In genomic region chr9:20726859-20727600, GRCm38 (mm10) we compare ENCODE assay signal across 8 mouse cellular contexts. TPM values are rescaled to one million over a fixed set of nuclear protein-coding genes. Genes with fewer than 3 reads are reported as not detected.
DNase-seq lines count a peak whose midpoint lies in the region; ATAC-seq and TF ChIP-seq lines count a peak whose summit lies in the region.

No protein-coding gene starts in this region.

- ATAC-seq in heart, embryonic 13.5 days (ENCODE audit: extremely low read depth, insufficient number of reproducible peaks, low FRiP score, low TSS enrichment), result peak; percentile 34; the same call in 1 of the 2 replicates
- ATAC-seq in limb, embryonic 13.5 days (ENCODE audit: low FRiP score, low read depth), result 0 out of 2 replicates have a peak, but pooled peaks have one; percentile 20

- no peaks in the 10 kb centered on the region for H3K36me3 ChIP-seq in thymus, adult 2 months (ENCODE audit: control insufficient read depth, insufficient read depth, low read length)
- no peaks in the 10 kb centered on the region for H3K36me3 ChIP-seq in heart, embryonic 13.5 days
- no peaks in the 10 kb centered on the region for H3K36me3 ChIP-seq in limb, embryonic 13.5 days

- H3K9ac ChIP-seq in heart, embryonic 13.5 days, result peak overlapping the region; percentile 75
- peak overlapping the region; percentile 62 for H3K9ac ChIP-seq in limb, embryonic 13.5 days

- H3K27me3 ChIP-seq in thymus, adult 2 months (ENCODE audit: control insufficient read depth, insufficient read depth, low read length), result peaks cover 28% of the 10 kb centered on the region
- peaks cover 94% of the 10 kb centered on the region for H3K27me3 ChIP-seq in heart, embryonic 13.5 days (replicated peaks)
- H3K27me3 ChIP-seq in limb, embryonic 13.5 days, result peaks cover 76% of the 10 kb centered on the region

- H3K27ac ChIP-seq in gastrocnemius, adult 2 months, result peak overlapping the region; percentile 35
- H3K27ac ChIP-seq in thymus, adult 2 months (ENCODE audit: control insufficient read depth, insufficient read depth, low read length), result no peak overlapping the region
- no peak overlapping the region for H3K27ac ChIP-seq in heart, embryonic 13.5 days (replicated peaks)
- H3K27ac ChIP-seq in limb, embryonic 13.5 days, result no peak overlapping the region

- WGBS in thymus, adult 2 months, result 3% methylated on average over 54 of the region's 54 CpGs
- WGBS in heart, embryonic 13.5 days, result 0% methylated on average over 49 of the region's 54 CpGs
- WGBS in limb, embryonic 13.5 days, result under 1% methylated on average over 53 of the region's 54 CpGs

- peaks cover 13% of the 10 kb centered on the region for H3K4me1 ChIP-seq in thymus, adult 2 months (replicated peaks; ENCODE audit: control insufficient read depth, insufficient read depth, low read length)
- H3K4me1 ChIP-seq in heart, embryonic 13.5 days, result peaks cover 20% of the 10 kb centered on the region
- H3K4me1 ChIP-seq in limb, embryonic 13.5 days, result peaks cover 17% of the 10 kb centered on the region

- peak overlapping the region; percentile 81 for H3K4me3 ChIP-seq in gastrocnemius, adult 2 months
- peak overlapping the region; percentile 32; the same call in 1 of the 2 replicates for H3K4me3 ChIP-seq in thymus, adult 2 months (ENCODE audit: control insufficient read depth, insufficient read depth, low read length)
- H3K4me3 ChIP-seq in heart, embryonic 13.5 days, result peak overlapping the region; percentile 59
- peak overlapping the region; percentile 49 for H3K4me3 ChIP-seq in limb, embryonic 13.5 days

- no peak for TF ChIP-seq CTCF in gastrocnemius, adult 2 months (IDR thresholded peaks at IDR 0.05)
- no peak for TF ChIP-seq CTCF in thymus, adult 2 months (IDR thresholded peaks at IDR 0.05; ENCODE audit: borderline replicate concordance, control insufficient read depth, extremely low read depth, insufficient read depth, low read length, poor library complexity)

- intact Hi-C loops in gastrocnemius, adult 2 months (cut with DNase I), result loop anchor here (5.0 to 10.0 kb wide), 2 partner anchors 65 to 262 kb away; partner anchors contain the start of gene Zfp26

- no peak for TF ChIP-seq POLR2A in thymus, adult 2 months (IDR thresholded peaks at IDR 0.05; ENCODE audit: control insufficient read depth, extremely low read depth, insufficient read depth, low read length, poor library complexity)

- peak; percentile 52 for DNase-seq in gastrocnemius, adult 2 months
- no peak for DNase-seq in gastrocnemius, adult 18-20 months (ENCODE audit: low spot score)
- DNase-seq in thymus, adult 2 months, result no peak
- DNase-seq in thymus, postnatal 25 days, result no peak
- peak; percentile 48 for DNase-seq in right cerebral cortex, adult 18-20 months
- DNase-seq in gastrocnemius, postnatal 25 days, result no peak

- peak overlapping the region; percentile 97 for H3K4me2 ChIP-seq in heart, embryonic 13.5 days
- H3K4me2 ChIP-seq in limb, embryonic 13.5 days (replicated peaks), result peak overlapping the region; percentile 96

- no peaks in the 10 kb centered on the region for H3K9me3 ChIP-seq in heart, embryonic 13.5 days
- no peaks in the 10 kb centered on the region for H3K9me3 ChIP-seq in limb, embryonic 13.5 days

RNA-seq across cellular contexts. Expression of gene Olfm2, which starts 19.1 kb away (rescaled TPM):
- total RNA-seq in gastrocnemius, adult 2 months (2021), result under 1 TPM; 0.20 TPM
- under 1 TPM in 1 of 2 experiments, not detected in 1; 0.11 TPM for total RNA-seq in gastrocnemius, adult 18-20 months (2021)
- polyA plus RNA-seq in thymus, adult 2 months (2012; rRNA removed), result 0.51 and 0.93 TPM in 2 replicates
- polyA plus RNA-seq in heart, embryonic 13.5 days (2015; fragmentation: Nextera tagmentation; extraction: Ambion mirVana), result 0.70 and 0.79 TPM in 2 replicates
- 4.9 and 5.7 TPM in 2 replicates for polyA plus RNA-seq in limb, embryonic 13.5 days (2015; fragmentation: Nextera tagmentation; extraction: Ambion mirVana)
- total RNA-seq in gastrocnemius, postnatal 25 days (2021), result under 1 TPM; 0.13 to 0.20 TPM

Comparison
In these comparisons a context has a peak if more than half of its experiments do, and no peak if none do; other contexts are left out.
1. DNase-seq: peak in gastrocnemius, adult 2 months (single experiment) and right cerebral cortex, adult 18-20 months (single experiment); none in gastrocnemius, adult 18-20 months (single experiment), thymus, adult 2 months (single experiment), thymus, postnatal 25 days (single experiment) and gastrocnemius, postnatal 25 days (single experiment).
2. Peak in every context shown above with its lines, with median percentiles within 50 percentile points of each other: H3K4me3 ChIP-seq.